ENCODE assay signal across 10 mouse cellular contexts in genomic region chr9:45633036-45633435, GRCm38 (mm10).
DNase-seq lines count a peak whose midpoint lies in the region; ATAC-seq and TF ChIP-seq lines count a peak whose summit lies in the region.
"Had no signal": no experiment of that assay in that cellular context is flagged by ENCODE, and none has a peak within 500 bp of the region (broad histone marks: within the 10 kb centered on the region; RNA-seq: fewer than 3 reads in every experiment).

No protein-coding gene starts in this region.

- 29% methylated on average over 2 of the region's 2 CpGs for WGBS in intestine, embryonic 15.5 days
- WGBS in intestine, postnatal 0 days, result 27% methylated on average over 2 of the region's 2 CpGs
- 48% methylated on average over 2 of the region's 2 CpGs for WGBS in hindbrain, embryonic 13.5 days
- 34% methylated on average over 2 of the region's 2 CpGs for WGBS in neural tube, embryonic 15.5 days

- peaks cover 4% of the 10 kb centered on the region; the same call in 1 of the 2 replicates for H3K4me1 ChIP-seq in intestine, embryonic 15.5 days (replicated peaks)
- H3K4me1 ChIP-seq in intestine, postnatal 0 days (replicated peaks; ENCODE audit: control insufficient read depth, insufficient read depth, low read length), result no peaks in the 10 kb centered on the region
- H3K4me1 ChIP-seq in hindbrain, embryonic 13.5 days (replicated peaks), result peaks cover 41% of the 10 kb centered on the region
- H3K4me1 ChIP-seq in neural tube, embryonic 15.5 days, result peaks cover 34% of the 10 kb centered on the region
- H3K4me1 ChIP-seq: liver, embryonic 13.5 days had no signal

- H3K9me3 ChIP-seq in intestine, embryonic 15.5 days, result no peaks in the 10 kb centered on the region
- H3K9me3 ChIP-seq in intestine, postnatal 0 days (ENCODE audit: control insufficient read depth), result no peaks in the 10 kb centered on the region
- no peaks in the 10 kb centered on the region for H3K9me3 ChIP-seq in hindbrain, embryonic 13.5 days
- no peaks in the 10 kb centered on the region for H3K9me3 ChIP-seq in neural tube, embryonic 15.5 days (replicated peaks)
- H3K9me3 ChIP-seq: liver, embryonic 13.5 days had no signal

- H3K27me3 ChIP-seq in intestine, embryonic 15.5 days (replicated peaks), result no peaks in the 10 kb centered on the region
- H3K27me3 ChIP-seq in intestine, postnatal 0 days (replicated peaks; ENCODE audit: control insufficient read depth, insufficient read depth, low read length), result no peaks in the 10 kb centered on the region
- H3K27me3 ChIP-seq in hindbrain, embryonic 13.5 days, result no peaks in the 10 kb centered on the region
- no peaks in the 10 kb centered on the region for H3K27me3 ChIP-seq in neural tube, embryonic 15.5 days (replicated peaks)
- H3K27me3 ChIP-seq: liver, embryonic 13.5 days had no signal

- TF ChIP-seq CTCF in intestine, postnatal 0 days (IDR thresholded peaks at IDR 0.05; ENCODE audit: low read depth), result no peak

- no peak overlapping the region for H3K4me2 ChIP-seq in intestine, embryonic 15.5 days (replicated peaks)
- H3K4me2 ChIP-seq in intestine, postnatal 0 days (replicated peaks; ENCODE audit: low read depth), result no peak overlapping the region
- H3K4me2 ChIP-seq in hindbrain, embryonic 13.5 days, result no peak overlapping the region
- H3K4me2 ChIP-seq in neural tube, embryonic 15.5 days, result no peak overlapping the region
- H3K4me2 ChIP-seq: liver, embryonic 13.5 days had no signal

- H3K36me3 ChIP-seq in intestine, embryonic 15.5 days, result no peaks in the 10 kb centered on the region
- no peaks in the 10 kb centered on the region for H3K36me3 ChIP-seq in intestine, postnatal 0 days (ENCODE audit: control insufficient read depth, insufficient read depth)
- H3K36me3 ChIP-seq in hindbrain, embryonic 13.5 days, result no peaks in the 10 kb centered on the region
- no peaks in the 10 kb centered on the region for H3K36me3 ChIP-seq in neural tube, embryonic 15.5 days
- H3K36me3 ChIP-seq: liver, embryonic 13.5 days had no signal

- H3K4me3 ChIP-seq in intestine, embryonic 15.5 days (replicated peaks), result no peak overlapping the region
- H3K4me3 ChIP-seq in intestine, postnatal 0 days (ENCODE audit: low read depth, low read length), result no peak overlapping the region
- H3K4me3 ChIP-seq in hindbrain, embryonic 13.5 days, result no peak overlapping the region
- H3K4me3 ChIP-seq in neural tube, embryonic 15.5 days (replicated peaks), result no peak overlapping the region
- H3K4me3 ChIP-seq: erythroblast, embryonic 14.5 days; liver, embryonic 13.5 days had no signal

- DNase-seq in urinary bladder, postnatal 25 days (ENCODE audit: low spot score), result peak; percentile 9
- DNase-seq in urinary bladder, postnatal 10 days (ENCODE audit: low spot score), result no peak
- no peak for DNase-seq in frontal cortex, postnatal 14 days (ENCODE audit: low spot score in 2 of 2)
- no peak for DNase-seq in yolk sac, embryonic 10.5 days (ENCODE audit: low spot score)
- DNase-seq: liver, embryonic 13.5 days had no signal

- H3K9ac ChIP-seq in intestine, embryonic 15.5 days, result no peak overlapping the region
- H3K9ac ChIP-seq in intestine, postnatal 0 days (ENCODE audit: low read depth, low read length), result no peak overlapping the region
- H3K9ac ChIP-seq in hindbrain, embryonic 13.5 days, result no peak overlapping the region
- no peak overlapping the region for H3K9ac ChIP-seq in neural tube, embryonic 15.5 days (replicated peaks)
- H3K9ac ChIP-seq: liver, embryonic 13.5 days had no signal

- ATAC-seq in intestine, embryonic 15.5 days, result no peak
- no peak for ATAC-seq in intestine, postnatal 0 days
- peak; percentile 12; the same call in 1 of the 2 replicates for ATAC-seq in hindbrain, embryonic 13.5 days (ENCODE audit: low FRiP score)
- no peak for ATAC-seq in neural tube, embryonic 15.5 days (ENCODE audit: low FRiP score)

- 0 out of 2 replicates have a peak overlapping the region, but pooled peaks have one; percentile 23 for H3K27ac ChIP-seq in intestine, embryonic 15.5 days
- H3K27ac ChIP-seq in intestine, postnatal 0 days (ENCODE audit: low read depth, low read length), result no peak overlapping the region
- peak overlapping the region; percentile 89 for H3K27ac ChIP-seq in hindbrain, embryonic 13.5 days
- H3K27ac ChIP-seq in neural tube, embryonic 15.5 days (replicated peaks), result peak overlapping the region; percentile 51
- H3K27ac ChIP-seq: liver, embryonic 13.5 days had no signal
